Mouse (Mus musculus) myocyte (in vitro differentiated cells): Measurements from ENCODE around the gene Slc13a2. TPM values are rescaled to one million over a fixed set of nuclear protein-coding genes. Genes with fewer than 3 reads are reported as not detected.

Experiments used
- H3K27me3 ChIP-seq: one replicate; pipeline ENCODE4 v1.6.1; 2011; ENCODE audit not compliant: control insufficient read depth, insufficient read depth, insufficient read length
- H3K36me3 ChIP-seq: one replicate; pipeline ENCODE4 v1.6.1; 2011; ENCODE audit not compliant: control insufficient read depth, insufficient read depth
- H3K4me2 ChIP-seq: one replicate; pipeline ENCODE4 v1.6.1; 2011; ENCODE audit warnings: low read depth, control low read depth
- H3K4me3 ChIP-seq: one replicate; pipeline ENCODE4 v1.5.1; 2011; ENCODE audit warnings: mild to moderate bottlenecking, control low read depth, moderate library complexity
- H3K79me2 ChIP-seq: one replicate; pipeline ENCODE4 v1.6.1; 2011; ENCODE audit not compliant: control insufficient read depth, insufficient read depth
- H3ac ChIP-seq: one replicate; pipeline ENCODE4 v1.6.1; 2011; ENCODE audit not compliant: control insufficient read depth, insufficient read length
- CEBPB ChIP-seq: IDR thresholded peaks from 2 replicates; pipeline ENCODE4 v1.6.1; 2011; ENCODE audit warnings: mild to moderate bottlenecking, moderate library complexity; ENCODE audit not compliant: poor library complexity, insufficient read depth, severe bottlenecking
- E2F4 ChIP-seq: IDR thresholded peaks from one replicate; pipeline ENCODE4 v1.6.1; 2011; ENCODE audit warnings: mild to moderate bottlenecking, control low read depth, moderate library complexity; ENCODE audit not compliant: insufficient read depth
- MAX ChIP-seq: IDR thresholded peaks from one replicate; pipeline ENCODE4 v1.6.1; 2011; ENCODE audit warnings: low read depth, mild to moderate bottlenecking, control low read depth
- MYOD1 ChIP-seq, 3 experiments: IDR thresholded peaks; one replicate each; pipeline ENCODE4 v1.6.1; 2011; ENCODE audit warnings: control low read depth in 2 of 3, low read depth in 2 of 3, mild to moderate bottlenecking in 2 of 3, moderate library complexity in 1 of 3; ENCODE audit not compliant: insufficient read length in 2 of 3, control insufficient read depth in 1 of 3
- MYOG ChIP-seq, 3 experiments: IDR thresholded peaks; one replicate each; pipeline ENCODE4 v1.6.1; 2011; ENCODE audit warnings: control low read depth in 2 of 3, low read depth in 2 of 3, mild to moderate bottlenecking in 2 of 3; ENCODE audit not compliant: insufficient read length in 2 of 3, control insufficient read depth in 1 of 3, insufficient read depth in 1 of 3
- POLR2A ChIP-seq: IDR thresholded peaks from one replicate; pipeline ENCODE4 v1.6.1; 2011; ENCODE audit warnings: low read depth, mild to moderate bottlenecking, control low read depth, moderate library complexity; ENCODE audit not compliant: insufficient read length
- POLR2AphosphoS2 ChIP-seq: IDR thresholded peaks from one replicate; pipeline ENCODE4 v1.6.1; 2011; ENCODE audit warnings: low read depth, control low read depth; ENCODE audit not compliant: insufficient read length
- REST ChIP-seq: IDR thresholded peaks from one replicate; pipeline ENCODE4 v1.6.1; 2011; ENCODE audit warnings: mild to moderate bottlenecking, control low read depth, moderate library complexity; ENCODE audit not compliant: insufficient read depth, insufficient read length
- SRF ChIP-seq: IDR thresholded peaks from one replicate; pipeline ENCODE4 v1.6.1; 2011; ENCODE audit warnings: low read depth; ENCODE audit not compliant: control insufficient read depth, insufficient read length
- TCF12 ChIP-seq: IDR thresholded peaks from one replicate; pipeline ENCODE4 v1.6.1; 2011; ENCODE audit warnings: mild to moderate bottlenecking, control low read depth; ENCODE audit not compliant: poor library complexity, insufficient read depth, severe bottlenecking
- TCF3 ChIP-seq: IDR thresholded peaks from one replicate; pipeline ENCODE4 v1.6.1; 2011; ENCODE audit warnings: low read depth, control low read depth; ENCODE audit not compliant: insufficient read length
- USF1 ChIP-seq: IDR thresholded peaks from one replicate; pipeline ENCODE4 v1.6.1; 2011; ENCODE audit warnings: low read depth, mild to moderate bottlenecking, control low read depth, moderate library complexity
- polyA plus RNA-seq: library from polyadenylated mRNA; unstranded; fragments of >200 nt; fragmentation: generic; extraction: Trizol; gene quantifications from one replicate; pipeline ENCODE4 v1.2.1, GENCODE M21; 2012; ENCODE audit warnings: missing spikeins

Slc13a2 gene
- polyA plus RNA-seq, 1 experiment = 0.01 TPM

DNA sequence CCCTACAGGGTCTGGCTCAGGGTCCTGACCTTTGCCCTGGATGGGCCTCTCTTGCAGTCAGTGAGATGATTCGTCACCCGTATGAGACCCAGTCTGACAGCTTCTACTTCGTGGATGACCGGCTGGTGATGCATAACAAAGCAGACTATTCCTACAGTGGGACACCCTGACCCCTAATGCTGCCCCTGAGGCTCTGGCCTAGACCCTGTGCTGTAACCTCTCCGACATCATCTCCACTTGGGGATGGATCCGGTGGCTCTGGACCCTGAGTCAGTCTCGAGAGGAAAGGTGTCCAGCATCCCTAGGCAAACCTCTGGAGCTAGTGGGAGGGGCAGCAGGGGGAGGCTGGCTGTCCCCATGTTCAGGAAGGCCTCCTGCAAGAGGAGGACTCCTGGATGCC lies 73.5 kb downstream of the Slc13a2 start:
- Histone ChIP-seq H3ac (no peak overlapping the region), H3K4me3 (no peak overlapping the region), H3K4me2 (no peak overlapping the region), H3K79me2 (no peaks in the 10 kb centered on the region), H3K36me3 (no peaks in the 10 kb centered on the region), H3K27me3 (no peaks in the 10 kb centered on the region)
- TF ChIP-seq POLR2AphosphoS2 = no peak
- TF ChIP-seq REST = no peak
- TF ChIP-seq CEBPB = no peak
- TF ChIP-seq MYOD1 (IDR thresholded peaks at IDR 0.05; ENCODE audit: control insufficient read depth in 1 of 3, insufficient read length in 2 of 3, low read depth in 2 of 3) = no peak
- no peak for TF ChIP-seq TCF12
- no peak for TF ChIP-seq TCF3
- TF ChIP-seq MYOG (IDR thresholded peaks at IDR 0.05; ENCODE audit: control insufficient read depth in 1 of 3, insufficient read depth in 1 of 3, insufficient read length in 2 of 3, low read depth in 2 of 3) = no peak
- no peak for TF ChIP-seq POLR2A
- no peak for TF ChIP-seq E2F4
- TF ChIP-seq MAX = no peak
- TF ChIP-seq SRF = no peak
- TF ChIP-seq USF1 = no peak

DNA sequence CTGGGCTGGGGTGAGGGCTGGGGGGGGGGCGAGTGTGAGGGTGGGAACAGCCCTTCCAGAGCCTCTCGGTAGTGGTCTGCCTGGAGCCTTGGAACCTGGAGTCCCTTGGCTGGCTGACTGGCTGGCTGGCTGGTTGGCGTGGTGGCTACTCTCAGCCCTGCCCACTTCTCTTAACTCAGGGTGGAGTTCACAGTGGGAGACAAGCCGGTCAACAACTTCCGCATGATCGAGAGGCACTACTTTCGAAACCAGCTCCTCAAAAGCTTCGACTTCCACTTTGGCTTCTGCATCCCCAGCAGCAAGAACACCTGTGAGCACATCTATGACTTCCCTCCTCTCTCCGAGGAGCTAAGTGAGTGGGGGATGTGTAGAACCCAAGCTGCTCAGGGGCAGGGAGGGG lies 74.1 kb downstream of the Slc13a2 start:
- Histone ChIP-seq H3K36me3 (no peaks in the 10 kb centered on the region), H3K4me2 (no peak overlapping the region), H3ac (no peak overlapping the region), H3K27me3 (no peaks in the 10 kb centered on the region), H3K4me3 (no peak overlapping the region), H3K79me2 (no peaks in the 10 kb centered on the region)
- no peak for TF ChIP-seq E2F4
- no peak for TF ChIP-seq MAX
- TF ChIP-seq CEBPB = no peak
- no peak for TF ChIP-seq POLR2AphosphoS2
- TF ChIP-seq USF1 = no peak
- no peak for TF ChIP-seq MYOG (IDR thresholded peaks at IDR 0.05; ENCODE audit: control insufficient read depth in 1 of 3, insufficient read depth in 1 of 3, insufficient read length in 2 of 3, low read depth in 2 of 3)
- TF ChIP-seq REST = no peak
- TF ChIP-seq SRF = no peak
- TF ChIP-seq TCF12 = no peak
- TF ChIP-seq POLR2A = no peak
- no peak for TF ChIP-seq MYOD1 (IDR thresholded peaks at IDR 0.05; ENCODE audit: control insufficient read depth in 1 of 3, insufficient read length in 2 of 3, low read depth in 2 of 3)
- TF ChIP-seq TCF3 = no peak

Other genes starting within 250 kb of the Slc13a2 start
- 9.6 TPM for gene Nek8, start 245.5 kb downstream of the Slc13a2 start, polyA plus RNA-seq
- gene Tlcd1, start 245.5 kb downstream of the Slc13a2 start, polyA plus RNA-seq = 17.4 TPM
- gene Rpl23a, start 238.6 kb downstream of the Slc13a2 start, polyA plus RNA-seq = 3,571 TPM
- gene Rab34, start 233.8 kb downstream of the Slc13a2 start, polyA plus RNA-seq = 88.8 TPM
- 0.14 TPM for gene Proca1, start 228.8 kb downstream of the Slc13a2 start, polyA plus RNA-seq
- gene Sdf2, start 176.5 kb downstream of the Slc13a2 start, polyA plus RNA-seq = 98.6 TPM
- gene Supt6, start 176.2 kb downstream of the Slc13a2 start, polyA plus RNA-seq = 42.3 TPM
- 65.8 TPM for gene 2610507B11Rik, start 160.5 kb downstream of the Slc13a2 start, polyA plus RNA-seq
- gene BC030499, start 131.4 kb downstream of the Slc13a2 start, polyA plus RNA-seq = 0.20 TPM
- 19.2 TPM for gene Spag5, start 120.7 kb downstream of the Slc13a2 start, polyA plus RNA-seq
- gene Aldoc, start 99.2 kb downstream of the Slc13a2 start, polyA plus RNA-seq = 1.7 TPM
- 50.2 TPM for gene Pigs, start 93.8 kb downstream of the Slc13a2 start, polyA plus RNA-seq
- gene Unc119, start 78.7 kb downstream of the Slc13a2 start, polyA plus RNA-seq = 24.8 TPM
- gene Foxn1, start 35.7 kb downstream of the Slc13a2 start, polyA plus RNA-seq = 0.01 TPM
- 7.5 TPM for gene Slc46a1, start 43.5 kb upstream of the Slc13a2 start, polyA plus RNA-seq
- 0.17 TPM for gene Sarm1, start 75.5 kb upstream of the Slc13a2 start, polyA plus RNA-seq
- not detected for gene Vtn, start 76.9 kb upstream of the Slc13a2 start, polyA plus RNA-seq
- gene Sebox, start 81.2 kb upstream of the Slc13a2 start, polyA plus RNA-seq = not detected
- gene Tmem199, start 90.0 kb upstream of the Slc13a2 start, polyA plus RNA-seq = 35.0 TPM
- gene Poldip2, start 90.0 kb upstream of the Slc13a2 start, polyA plus RNA-seq = 103 TPM
- gene Tnfaip1, start 114.1 kb upstream of the Slc13a2 start, polyA plus RNA-seq = 59.3 TPM
- gene Ift20, start 114.1 kb upstream of the Slc13a2 start, polyA plus RNA-seq = 53.9 TPM
- gene Tmem97, start 128.6 kb upstream of the Slc13a2 start, polyA plus RNA-seq = 125 TPM